ENCODE assay signal across 8 mouse cellular contexts in the genomic region with DNA sequence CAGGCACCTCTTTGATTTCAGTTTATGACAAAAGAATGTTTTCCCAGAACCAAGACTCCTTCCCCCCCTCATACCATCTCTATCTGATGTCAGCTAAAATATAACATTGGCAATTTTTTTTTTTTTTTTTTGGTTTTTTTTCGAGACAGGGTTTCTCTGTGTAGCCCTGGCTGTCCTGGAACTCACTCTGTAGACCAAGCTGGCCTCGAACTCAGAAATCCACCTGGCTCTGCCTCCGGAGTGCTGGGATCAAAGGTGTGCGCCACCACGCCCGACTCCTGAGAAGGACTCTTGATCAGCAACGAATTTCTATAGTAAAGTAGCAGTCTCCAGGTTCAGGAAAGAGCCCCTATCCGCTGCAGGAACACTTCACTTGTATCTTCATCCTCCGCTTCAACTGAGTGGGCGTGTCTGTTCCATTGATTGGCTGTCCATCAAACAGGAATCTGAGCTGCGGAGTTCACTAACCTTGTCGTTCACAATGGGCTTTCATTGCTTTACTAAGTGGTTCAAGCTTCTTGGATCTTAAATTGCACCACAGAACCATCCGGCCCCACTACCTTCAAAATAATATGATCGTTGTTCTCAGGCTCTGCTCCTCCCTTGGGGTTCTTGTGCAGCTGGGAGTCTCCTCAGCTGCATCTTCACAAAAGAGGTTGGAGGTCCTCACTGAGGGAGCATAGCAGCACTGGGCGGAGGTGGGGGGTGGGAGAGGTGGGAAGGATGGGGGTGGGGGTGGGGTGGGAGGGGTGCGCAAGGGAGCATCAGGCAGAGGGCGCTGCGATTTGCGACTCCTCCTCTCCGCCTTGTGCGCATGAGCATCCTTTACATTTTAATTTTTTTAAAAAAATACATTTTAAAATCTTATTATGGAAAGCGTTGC. TPM values are rescaled to one million over a fixed set of nuclear protein-coding genes. Genes with fewer than 3 reads are reported as not detected.
DNase-seq lines count a peak whose midpoint lies in the region; ATAC-seq lines count a peak whose summit lies in the region.
"Had no signal": no experiment of that assay in that cellular context is flagged by ENCODE, and none has a peak within 500 bp of the region (broad histone marks: within the 10 kb centered on the region; RNA-seq: fewer than 3 reads in every experiment).

No protein-coding gene starts in this region.

- H3K4me2 ChIP-seq in lung, embryonic 15.5 days = peak overlapping the region; percentile 44
- H3K4me2 ChIP-seq in neural tube, embryonic 13.5 days = peak overlapping the region; percentile 57

- H3K27ac ChIP-seq in lung, embryonic 15.5 days = no peak overlapping the region
- peak overlapping the region; percentile 86 for H3K27ac ChIP-seq in forebrain, embryonic 10.5 days
- peak overlapping the region; percentile 71 for H3K27ac ChIP-seq in neural tube, embryonic 13.5 days (replicated peaks)

- WGBS in lung, embryonic 15.5 days = 12% methylated on average over 22 of the region's 22 CpGs
- 4% methylated on average over 22 of the region's 22 CpGs for WGBS in forebrain, embryonic 10.5 days
- WGBS in neural tube, embryonic 13.5 days = 9% methylated on average over 22 of the region's 22 CpGs

- H3K9ac ChIP-seq in lung, embryonic 15.5 days = no peak overlapping the region
- peak overlapping the region; percentile 63 for H3K9ac ChIP-seq in neural tube, embryonic 13.5 days

- DNase-seq in lung, postnatal 25 days (ENCODE audit: low spot score) = no peak
- DNase-seq in forebrain, embryonic 10.5 days (ENCODE audit: extremely low spot score, low spot score) = peak; percentile 80
- DNase-seq in layer of hippocampus, postnatal 10 days (ENCODE audit: low spot score in 2 of 2) = peak; percentile 15 to 26
- DNase-seq in ovary, postnatal 14 days (ENCODE audit: low spot score) = no peak
- DNase-seq in adrenal gland, postnatal 10 days = no peak

- H3K9me3 ChIP-seq in lung, embryonic 15.5 days = no peaks in the 10 kb centered on the region
- no peaks in the 10 kb centered on the region for H3K9me3 ChIP-seq in forebrain, embryonic 10.5 days
- H3K9me3 ChIP-seq in neural tube, embryonic 13.5 days = no peaks in the 10 kb centered on the region

- peak overlapping the region; percentile 19 for H3K4me3 ChIP-seq in lung, embryonic 15.5 days
- H3K4me3 ChIP-seq in forebrain, embryonic 10.5 days = peak overlapping the region; percentile 48
- peak overlapping the region; percentile 37 for H3K4me3 ChIP-seq in neural tube, embryonic 13.5 days
- H3K4me3 ChIP-seq: myocyte had no signal

- no peak for ATAC-seq in lung, embryonic 15.5 days (ENCODE audit: borderline replicate concordance, extremely low read depth, low FRiP score, low TSS enrichment)
- peak; percentile 91 for ATAC-seq in neural tube, embryonic 13.5 days (ENCODE audit: low read depth)

- no peaks in the 10 kb centered on the region for H3K36me3 ChIP-seq in lung, embryonic 15.5 days
- no peaks in the 10 kb centered on the region for H3K36me3 ChIP-seq in forebrain, embryonic 10.5 days (replicated peaks)
- H3K36me3 ChIP-seq in neural tube, embryonic 13.5 days = no peaks in the 10 kb centered on the region

- H3K4me1 ChIP-seq in lung, embryonic 15.5 days = peaks cover 4% of the 10 kb centered on the region; the same call in 1 of the 2 replicates
- H3K4me1 ChIP-seq in forebrain, embryonic 10.5 days = peaks cover 22% of the 10 kb centered on the region
- H3K4me1 ChIP-seq in neural tube, embryonic 13.5 days (replicated peaks) = 0 out of 2 replicates have a peak, but pooled peaks cover 5% of the 10 kb centered on the region

- H3K27me3 ChIP-seq in lung, embryonic 15.5 days = no peaks in the 10 kb centered on the region
- H3K27me3 ChIP-seq in forebrain, embryonic 10.5 days (ENCODE audit: poor library complexity, severe bottlenecking) = no peaks in the 10 kb centered on the region
- H3K27me3 ChIP-seq in neural tube, embryonic 13.5 days = no peaks in the 10 kb centered on the region

RNA-seq across cellular contexts. Expression of a gene that starts 14.1 kb away (rescaled TPM):
- polyA plus RNA-seq in lung, embryonic 15.5 days (2015; fragmentation: Nextera tagmentation; extraction: Ambion mirVana) = 113 and 119 TPM in 2 replicates
- 334 and 356 TPM in 2 replicates for polyA plus RNA-seq in forebrain, embryonic 10.5 days (2016; fragmentation: Nextera tagmentation; extraction: Ambion mirVana)
- total RNA-seq in layer of hippocampus, postnatal 10 days (2021) = 100 to 1,000 TPM; 254 to 258 TPM
- polyA plus RNA-seq in neural tube, embryonic 13.5 days (2015; fragmentation: Nextera tagmentation; extraction: Ambion mirVana) = 266 and 271 TPM in 2 replicates
- total RNA-seq in adrenal gland, postnatal 10 days (2021) = 10 to 100 TPM; 52.3 to 57.2 TPM

RNA-seq across cellular contexts. Expression of a gene that starts 24.9 kb away (rescaled TPM):
- polyA plus RNA-seq in lung, embryonic 15.5 days (2015; fragmentation: Nextera tagmentation; extraction: Ambion mirVana) = 3.0 and 3.6 TPM in 2 replicates
- polyA plus RNA-seq in forebrain, embryonic 10.5 days (2016; fragmentation: Nextera tagmentation; extraction: Ambion mirVana) = 6.1 and 7.3 TPM in 2 replicates
- total RNA-seq in layer of hippocampus, postnatal 10 days (2021) = 1 to 10 TPM; 3.1 to 3.9 TPM
- polyA plus RNA-seq in neural tube, embryonic 13.5 days (2015; fragmentation: Nextera tagmentation; extraction: Ambion mirVana) = 2.9 and 5.2 TPM in 2 replicates
- 1 to 10 TPM; 1.4 to 3.1 TPM for total RNA-seq in adrenal gland, postnatal 10 days (2021)

Comparison
In these comparisons a context has a peak if more than half of its experiments do, and no peak if none do; other contexts are left out.
1. DNase-seq: peak in forebrain, embryonic 10.5 days (single experiment) and layer of hippocampus, postnatal 10 days (2 of 2); none in lung, postnatal 25 days (single experiment), ovary, postnatal 14 days (single experiment) and adrenal gland, postnatal 10 days (single experiment).
2. Peak in every context shown above with its lines, with median percentiles within 50 percentile points of each other: H3K4me3 ChIP-seq.